Mouse (Mus musculus) small intestine, adult 2 months (tissue): Measurements from ENCODE around the gene Abtb2.

ENCODE experiments used
- CTCF ChIP-seq: fragments of 200-500 bp; IDR thresholded peaks from 2 replicates; pipeline ENCODE4 v1.5.1; 2012; ENCODE audit warnings: low read depth, mild to moderate bottlenecking, control low read depth, inconsistent platforms, low read length, moderate library complexity, mixed read lengths; ENCODE audit not compliant: insufficient replicate concordance, insufficient read length; ENCODE audit errors: extremely low read depth
- POLR2A ChIP-seq: fragments of 200-500 bp; IDR thresholded peaks from 2 replicates; pipeline ENCODE4 v1.6.1; 2012; ENCODE audit warnings: low read depth, mild to moderate bottlenecking, control low read depth, inconsistent platforms, low read length, moderate library complexity

DNA sequence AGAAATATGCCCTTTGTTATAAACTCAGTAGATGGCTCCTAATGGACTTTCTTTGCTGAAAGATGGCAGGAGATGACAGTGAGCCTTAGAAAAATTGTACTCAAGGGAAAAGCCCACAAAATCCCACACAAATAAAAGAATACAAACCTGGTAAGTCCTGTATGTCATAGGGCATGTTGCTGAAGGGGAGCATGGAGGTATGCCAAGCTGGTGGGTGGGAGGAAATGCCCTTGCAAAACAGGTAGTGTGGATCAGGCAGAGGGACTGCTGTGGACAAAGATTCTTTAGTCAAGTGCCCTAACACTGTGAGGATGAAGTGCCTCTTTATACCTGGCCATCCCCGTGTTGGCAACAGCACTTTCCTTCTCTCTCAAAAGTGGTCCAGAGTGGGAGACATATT lies 126.7 kb downstream of the Abtb2 start:
- TF ChIP-seq CTCF, result no peak
- no peak for TF ChIP-seq POLR2A
